Mouse (Mus musculus): ENCODE results near the gene Fat3. TPM values are rescaled to one million over a fixed set of nuclear protein-coding genes. Genes with fewer than 3 reads are reported as not detected.

The Fat3 gene
- polyA plus RNA-seq, 1 experiment: 0.51 TPM

GRCm38 (mm10) chr9:16026054-16026453, 475.0 kb downstream of the Fat3 start:
- DNase-seq: no peak
- H3K4me3 ChIP-seq (ENCODE audit: control insufficient read depth, insufficient read depth, low read length): no peak overlapping the region
- no peak overlapping the region for H3K27ac ChIP-seq (ENCODE audit: control insufficient read depth, insufficient read depth, low read length)
- no peaks in the 10 kb centered on the region for H3K36me3 ChIP-seq (ENCODE audit: control insufficient read depth, insufficient read depth, low read length)
- TF ChIP-seq CTCF (IDR thresholded peaks at IDR 0.05; ENCODE audit: borderline replicate concordance, control insufficient read depth, extremely low read depth, insufficient read depth, low read length, poor library complexity) (no peak), POLR2A (IDR thresholded peaks at IDR 0.05; ENCODE audit: control insufficient read depth, extremely low read depth, insufficient read depth, low read length, poor library complexity) (no peak)
- H3K4me1 ChIP-seq (replicated peaks; ENCODE audit: control insufficient read depth, insufficient read depth, low read length): no peaks in the 10 kb centered on the region
- 27% methylated on average over 4 of the region's 4 CpGs for WGBS
- no peaks in the 10 kb centered on the region for H3K27me3 ChIP-seq (ENCODE audit: control insufficient read depth, insufficient read depth, low read length)

DNA sequence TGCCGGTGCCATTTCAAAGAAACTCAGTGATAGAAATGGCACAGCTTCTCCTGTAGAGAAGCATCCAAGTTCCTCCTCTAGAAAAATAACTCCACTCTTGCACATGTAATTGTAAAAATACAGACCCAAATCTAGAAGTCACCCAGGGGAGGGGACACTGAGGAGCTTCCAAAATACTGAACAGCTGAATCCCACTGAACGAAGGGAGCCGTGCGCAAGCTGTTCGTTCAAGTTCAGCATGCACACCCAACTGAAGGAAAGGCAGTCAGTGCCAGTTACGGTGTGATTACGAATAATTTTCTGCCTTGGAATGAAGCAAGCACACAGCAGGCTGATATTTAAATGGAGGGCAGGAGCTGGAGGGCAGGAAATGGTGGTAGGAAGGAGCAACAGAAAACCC, 476.4 kb downstream of the Fat3 start:
- no peaks in the 10 kb centered on the region for H3K27me3 ChIP-seq (ENCODE audit: control insufficient read depth, insufficient read depth, low read length)
- H3K4me1 ChIP-seq (replicated peaks; ENCODE audit: control insufficient read depth, insufficient read depth, low read length): no peaks in the 10 kb centered on the region
- 98% methylated on average over 7 of the region's 7 CpGs for WGBS
- no peak for DNase-seq
- no peak overlapping the region for H3K27ac ChIP-seq (ENCODE audit: control insufficient read depth, insufficient read depth, low read length)
- H3K4me3 ChIP-seq (ENCODE audit: control insufficient read depth, insufficient read depth, low read length): no peak overlapping the region
- TF ChIP-seq POLR2A (IDR thresholded peaks at IDR 0.05; ENCODE audit: control insufficient read depth, extremely low read depth, insufficient read depth, low read length, poor library complexity) (no peak), CTCF (IDR thresholded peaks at IDR 0.05; ENCODE audit: borderline replicate concordance, control insufficient read depth, extremely low read depth, insufficient read depth, low read length, poor library complexity) (no peak)
- H3K36me3 ChIP-seq (ENCODE audit: control insufficient read depth, insufficient read depth, low read length): no peaks in the 10 kb centered on the region

- H3K4me1 ChIP-seq (replicated peaks; ENCODE audit: control insufficient read depth, insufficient read depth, low read length): no peaks in the 10 kb centered on the region
- no peaks in the 10 kb centered on the region for H3K27me3 ChIP-seq (ENCODE audit: control insufficient read depth, insufficient read depth, low read length)
- no peak for TF ChIP-seq CTCF (IDR thresholded peaks at IDR 0.05; ENCODE audit: borderline replicate concordance, control insufficient read depth, extremely low read depth, insufficient read depth, low read length, poor library complexity)
- no peak for TF ChIP-seq POLR2A (IDR thresholded peaks at IDR 0.05; ENCODE audit: control insufficient read depth, extremely low read depth, insufficient read depth, low read length, poor library complexity)
- no peaks in the 10 kb centered on the region for H3K36me3 ChIP-seq (ENCODE audit: control insufficient read depth, insufficient read depth, low read length)
- no peak overlapping the region for H3K27ac ChIP-seq (ENCODE audit: control insufficient read depth, insufficient read depth, low read length)
- no peak overlapping the region for H3K4me3 ChIP-seq (ENCODE audit: control insufficient read depth, insufficient read depth, low read length)
- WGBS: 73% methylated on average over 2 of the region's 2 CpGs
- no peak for DNase-seq
These were observed 487.0 kb downstream of the Fat3 start for GRCm38 (mm10) chr9:16014115-16014514.

DNA sequence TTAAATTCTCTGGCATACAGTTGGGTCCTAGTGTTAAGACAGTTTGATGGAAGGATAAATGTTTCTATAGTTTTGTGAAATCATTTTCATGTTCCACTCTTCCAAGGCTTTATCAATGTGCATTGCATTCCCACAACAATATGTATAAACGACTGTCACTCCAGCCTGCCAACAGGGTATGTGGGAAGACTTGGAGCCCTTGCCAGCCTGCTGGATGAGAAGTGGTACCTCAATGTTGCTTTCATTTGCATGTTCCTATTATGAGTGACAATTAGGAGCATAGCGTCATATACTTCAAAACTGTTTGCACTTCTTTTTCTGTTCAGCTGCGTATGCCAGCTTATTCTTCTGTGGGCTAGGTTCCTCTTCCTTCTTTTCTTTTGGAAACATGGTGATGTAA, 489.7 kb downstream of the Fat3 start:
- Histone ChIP-seq H3K27ac (ENCODE audit: control insufficient read depth, insufficient read depth, low read length) (no peak overlapping the region), H3K4me3 (ENCODE audit: control insufficient read depth, insufficient read depth, low read length) (no peak overlapping the region), H3K27me3 (ENCODE audit: control insufficient read depth, insufficient read depth, low read length) (no peaks in the 10 kb centered on the region), H3K4me1 (replicated peaks; ENCODE audit: control insufficient read depth, insufficient read depth, low read length) (no peaks in the 10 kb centered on the region), H3K36me3 (ENCODE audit: control insufficient read depth, insufficient read depth, low read length) (no peaks in the 10 kb centered on the region)
- TF ChIP-seq CTCF (IDR thresholded peaks at IDR 0.05; ENCODE audit: borderline replicate concordance, control insufficient read depth, extremely low read depth, insufficient read depth, low read length, poor library complexity): no peak
- no peak for TF ChIP-seq POLR2A (IDR thresholded peaks at IDR 0.05; ENCODE audit: control insufficient read depth, extremely low read depth, insufficient read depth, low read length, poor library complexity)
- DNase-seq: no peak
- WGBS: 95% methylated on average over 3 of the region's 3 CpGs

DNA sequence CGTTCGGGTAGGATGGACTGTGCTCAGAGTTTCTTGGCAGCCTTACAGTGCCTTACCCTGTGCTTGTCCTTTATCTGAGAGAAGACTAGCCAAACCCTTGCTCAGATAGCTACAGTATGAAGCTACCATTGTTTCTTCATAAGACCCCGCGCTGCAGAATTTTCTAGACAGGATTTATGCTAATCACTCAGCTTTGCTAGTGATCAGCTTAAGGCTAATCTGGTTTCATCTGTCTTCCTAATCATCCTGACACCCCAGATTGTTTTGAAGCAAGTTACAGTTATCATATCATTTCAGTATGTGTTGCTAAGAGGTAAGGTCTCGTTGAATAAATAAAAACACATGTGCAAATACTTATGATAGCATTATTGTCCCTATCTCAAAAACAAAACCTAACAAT, 493.6 kb downstream of the Fat3 start:
- H3K27ac ChIP-seq (ENCODE audit: control insufficient read depth, insufficient read depth, low read length): no peak overlapping the region
- TF ChIP-seq CTCF (IDR thresholded peaks at IDR 0.05; ENCODE audit: borderline replicate concordance, control insufficient read depth, extremely low read depth, insufficient read depth, low read length, poor library complexity) (no peak), POLR2A (IDR thresholded peaks at IDR 0.05; ENCODE audit: control insufficient read depth, extremely low read depth, insufficient read depth, low read length, poor library complexity) (no peak)
- 91% methylated on average over 5 of the region's 5 CpGs for WGBS

GRCm38 (mm10) chr9:16002991-16003390, 498.1 kb downstream of the Fat3 start:
- Histone ChIP-seq H3K4me1 (replicated peaks; ENCODE audit: control insufficient read depth, insufficient read depth, low read length) (no peaks in the 10 kb centered on the region), H3K27ac (ENCODE audit: control insufficient read depth, insufficient read depth, low read length) (no peak overlapping the region), H3K36me3 (ENCODE audit: control insufficient read depth, insufficient read depth, low read length) (no peaks in the 10 kb centered on the region), H3K27me3 (ENCODE audit: control insufficient read depth, insufficient read depth, low read length) (no peaks in the 10 kb centered on the region), H3K4me3 (ENCODE audit: control insufficient read depth, insufficient read depth, low read length) (no peak overlapping the region)
- TF ChIP-seq CTCF (IDR thresholded peaks at IDR 0.05; ENCODE audit: borderline replicate concordance, control insufficient read depth, extremely low read depth, insufficient read depth, low read length, poor library complexity) (no peak), POLR2A (IDR thresholded peaks at IDR 0.05; ENCODE audit: control insufficient read depth, extremely low read depth, insufficient read depth, low read length, poor library complexity) (no peak)
- WGBS: 85% methylated on average over 1 of the region's 1 CpGs
- no peak for DNase-seq

More for the DNA sequence above, 493.6 kb downstream of the Fat3 start:
- Histone ChIP-seq H3K36me3 (ENCODE audit: control insufficient read depth, insufficient read depth, low read length) (no peaks in the 10 kb centered on the region), H3K4me1 (replicated peaks; ENCODE audit: control insufficient read depth, insufficient read depth, low read length) (no peaks in the 10 kb centered on the region), H3K4me3 (ENCODE audit: control insufficient read depth, insufficient read depth, low read length) (no peak overlapping the region), H3K27me3 (ENCODE audit: control insufficient read depth, insufficient read depth, low read length) (no peaks in the 10 kb centered on the region)
- no peak for DNase-seq

DNA sequence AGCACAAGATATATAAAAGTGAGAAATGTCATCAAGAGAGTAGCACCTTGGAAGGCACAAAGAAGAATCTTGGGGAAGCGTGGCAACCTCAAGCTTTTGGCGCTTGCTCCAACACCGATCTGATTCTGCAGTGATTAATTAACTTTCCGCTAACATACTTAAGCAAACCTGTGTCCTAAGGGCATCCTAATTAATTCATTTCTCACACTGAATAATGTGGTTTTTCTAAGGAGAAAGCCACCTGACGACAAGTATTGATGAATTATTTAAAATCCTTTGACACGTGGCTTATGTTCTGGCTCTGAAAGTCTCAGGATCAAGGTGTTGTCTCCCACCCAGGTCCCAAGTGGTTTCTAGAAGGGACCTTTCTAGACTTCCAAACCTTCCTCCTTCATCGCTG, 506.3 kb downstream of the Fat3 start:
- H3K4me3 ChIP-seq (ENCODE audit: control insufficient read depth, insufficient read depth, low read length): no peak overlapping the region
- no peak for DNase-seq
- H3K27ac ChIP-seq (ENCODE audit: control insufficient read depth, insufficient read depth, low read length): no peak overlapping the region
- H3K36me3 ChIP-seq (ENCODE audit: control insufficient read depth, insufficient read depth, low read length): no peaks in the 10 kb centered on the region
- 91% methylated on average over 7 of the region's 7 CpGs for WGBS
- TF ChIP-seq CTCF (IDR thresholded peaks at IDR 0.05; ENCODE audit: borderline replicate concordance, control insufficient read depth, extremely low read depth, insufficient read depth, low read length, poor library complexity) (no peak), POLR2A (IDR thresholded peaks at IDR 0.05; ENCODE audit: control insufficient read depth, extremely low read depth, insufficient read depth, low read length, poor library complexity) (no peak)
- no peaks in the 10 kb centered on the region for H3K4me1 ChIP-seq (replicated peaks; ENCODE audit: control insufficient read depth, insufficient read depth, low read length)
- H3K27me3 ChIP-seq (ENCODE audit: control insufficient read depth, insufficient read depth, low read length): no peaks in the 10 kb centered on the region

All from thymus, adult 2 months (tissue).